Mouse (Mus musculus) bone marrow, adult 2 months (tissue): ENCODE measurements around the gene Dpy19l3.

ENCODE experiments used
- CTCF ChIP-seq: fragments of 200-500 bp; IDR thresholded peaks from 2 replicates; pipeline ENCODE4 v1.5.1; 2011; ENCODE audit warnings: low read length, control low read depth; ENCODE audit not compliant: control insufficient read depth, insufficient read depth
- POLR2A ChIP-seq: fragments of 200-500 bp; IDR thresholded peaks from 2 replicates; pipeline ENCODE4 v1.6.1; 2011; ENCODE audit warnings: low read depth, mild to moderate bottlenecking, control low read depth, low read length, borderline replicate concordance; ENCODE audit not compliant: control insufficient read depth

DNA sequence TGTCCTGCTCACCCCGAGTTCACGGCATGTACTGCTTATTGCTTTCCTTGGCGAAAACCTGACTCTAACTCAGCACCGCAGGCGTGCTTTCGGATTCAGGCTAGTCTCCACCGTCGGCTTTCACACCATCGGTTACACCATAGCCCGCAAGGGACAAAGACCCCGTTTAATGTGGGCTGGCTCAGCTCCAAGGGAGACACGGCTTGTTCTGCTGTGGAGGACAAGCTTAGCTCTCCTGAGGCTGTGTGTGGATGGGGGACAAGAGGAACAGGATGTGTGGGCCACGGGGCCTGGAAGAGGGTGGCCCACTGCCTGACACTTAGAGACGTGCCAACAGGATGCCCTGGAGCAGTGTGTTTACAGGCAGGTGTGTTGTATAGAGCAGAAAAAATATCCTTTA, 62.1 kb downstream of the Dpy19l3 start:
- TF ChIP-seq POLR2A (no peak), CTCF (no peak)
